Mouse (Mus musculus) intestine, embryonic 15.5 days (tissue): ENCODE data around the gene Ltf. TPM values are rescaled to one million over a fixed set of nuclear protein-coding genes. Genes with fewer than 3 reads are reported as not detected.

ENCODE experiments used
- ATAC-seq: fragments of 200-750 bp; cut with Nextera tagmentation; 2 replicates; pipeline ENCODE4 v1.8.0; 2017; ENCODE audit warnings: moderate TSS enrichment, moderate library complexity
- H3K27ac ChIP-seq: fragments of 300-500 bp; sonication (generic); 2 replicates; pipeline ENCODE4 v1.5.1; 2015; ENCODE audit warnings: mild to moderate bottlenecking, inconsistent platforms
- H3K27me3 ChIP-seq: fragments of 300-500 bp; sonication (generic); replicated peaks from 2 replicates; pipeline ENCODE4 v1.6.1; 2015; ENCODE audit warnings: inconsistent platforms
- H3K36me3 ChIP-seq: fragments of 300-500 bp; sonication (generic); 2 replicates; pipeline ENCODE4 v1.6.1; 2015; ENCODE audit warnings: inconsistent platforms
- H3K4me1 ChIP-seq: fragments of 300-500 bp; sonication (generic); replicated peaks from 2 replicates; pipeline ENCODE4 v1.6.1; 2015; ENCODE audit warnings: inconsistent platforms
- H3K4me2 ChIP-seq: fragments of 300-500 bp; sonication (generic); replicated peaks from 2 replicates; pipeline ENCODE4 v1.6.1; 2015; ENCODE audit warnings: mild to moderate bottlenecking, inconsistent platforms
- H3K4me3 ChIP-seq: fragments of 300-500 bp; sonication (generic); replicated peaks from 2 replicates; pipeline ENCODE4 v1.5.1; 2015; ENCODE audit warnings: inconsistent platforms
- H3K9ac ChIP-seq: fragments of 300-500 bp; sonication (generic); 2 replicates; pipeline ENCODE4 v1.6.1; 2015; ENCODE audit warnings: inconsistent platforms
- H3K9me3 ChIP-seq: fragments of 300-500 bp; sonication (generic); 2 replicates; pipeline ENCODE4 v1.6.1; 2016; ENCODE audit warnings: inconsistent platforms
- WGBS: fragments of 180-500 bp; shearing (Covaris S2); methylation state at CpG from one replicate; pipeline ENCODE4 v1.1.7; 2015; 5-methylcytosine and 5-hydroxymethylcytosine counted together
- polyA plus RNA-seq: library from polyadenylated mRNA; unstranded; fragments of >200 nt; fragmentation: Nextera tagmentation; extraction: Ambion mirVana; gene quantifications from 2 replicates; pipeline ENCODE4 v1.2.1, GENCODE M21; 2015

Gene Ltf
- polyA plus RNA-seq, result 2.2 and 5.1 TPM in 2 replicates

GRCm38 (mm10) chr9:111019022-111019421 is at the start of gene Ltf:
TSS of gene Ltf (plus strand) at chr9:111019271.
- Histone ChIP-seq H3K36me3 (no peaks in the 10 kb centered on the region), H3K4me1 (no peaks in the 10 kb centered on the region; the same call in 1 of the 2 replicates), H3K27me3 (no peaks in the 10 kb centered on the region), H3K4me2 (no peak within 1 kb of the TSS), H3K9ac (no peak within 1 kb of the TSS), H3K4me3 (no peak within 1 kb of the TSS), H3K9me3 (no peaks in the 10 kb centered on the region), H3K27ac (no peak within 1 kb of the TSS)
- ATAC-seq, result peak; percentile 95
- 47% methylated on average over 5 of the region's 5 CpGs for WGBS

GRCm38 (mm10) chr9:110979411-110979810 is 39.7 kb upstream of the Ltf start:
- WGBS, result 89% methylated on average over 10 of the region's 11 CpGs
- H3K36me3 ChIP-seq, result no peaks in the 10 kb centered on the region
- ATAC-seq, result no peak

GRCm38 (mm10) chr9:110982351-110982750 is 36.7 kb upstream of the Ltf start:
- H3K27ac ChIP-seq, result no peak overlapping the region
- H3K9me3 ChIP-seq, result no peaks in the 10 kb centered on the region
- no peak for ATAC-seq

More at GRCm38 (mm10) chr9:110979411-110979810, 39.7 kb upstream of the Ltf start:
- H3K4me2 ChIP-seq, result no peak overlapping the region
- H3K9me3 ChIP-seq, result no peaks in the 10 kb centered on the region
- H3K4me1 ChIP-seq, result no peaks in the 10 kb centered on the region
- no peak overlapping the region for H3K4me3 ChIP-seq
- H3K27ac ChIP-seq, result no peak overlapping the region
- H3K9ac ChIP-seq, result no peak overlapping the region
- no peaks in the 10 kb centered on the region for H3K27me3 ChIP-seq

GRCm38 (mm10) chr9:110984096-110984495 is 35.0 kb upstream of the Ltf start:
- Histone ChIP-seq H3K9ac (no peak overlapping the region), H3K9me3 (no peaks in the 10 kb centered on the region), H3K4me1 (no peaks in the 10 kb centered on the region), H3K27ac (no peak overlapping the region), H3K36me3 (no peaks in the 10 kb centered on the region), H3K27me3 (no peaks in the 10 kb centered on the region), H3K4me3 (no peak overlapping the region), H3K4me2 (no peak overlapping the region)
- no peak for ATAC-seq
- 94% methylated on average over 9 of the region's 9 CpGs for WGBS

More at GRCm38 (mm10) chr9:110982351-110982750, 36.7 kb upstream of the Ltf start:
- H3K9ac ChIP-seq, result no peak overlapping the region
- no peak overlapping the region for H3K4me2 ChIP-seq
- 75% methylated on average over 4 of the region's 4 CpGs for WGBS
- no peaks in the 10 kb centered on the region for H3K27me3 ChIP-seq
- H3K36me3 ChIP-seq, result no peaks in the 10 kb centered on the region
- H3K4me1 ChIP-seq, result no peaks in the 10 kb centered on the region
- H3K4me3 ChIP-seq, result no peak overlapping the region

GRCm38 (mm10) chr9:110985541-110985940 is 33.5 kb upstream of the Ltf start:
- 0 out of 2 replicates have a peak, but pooled peaks cover 3% of the 10 kb centered on the region for H3K4me1 ChIP-seq
- no peaks in the 10 kb centered on the region for H3K27me3 ChIP-seq
- no peak for ATAC-seq
- H3K9me3 ChIP-seq, result no peaks in the 10 kb centered on the region
- H3K27ac ChIP-seq, result no peak overlapping the region
- no peak overlapping the region for H3K4me2 ChIP-seq
- H3K36me3 ChIP-seq, result no peaks in the 10 kb centered on the region
- no peak overlapping the region for H3K9ac ChIP-seq
- no peak overlapping the region for H3K4me3 ChIP-seq
- 94% methylated on average over 5 of the region's 5 CpGs for WGBS

- ATAC-seq, result no peak
- Histone ChIP-seq H3K36me3 (no peaks in the 10 kb centered on the region), H3K27me3 (no peaks in the 10 kb centered on the region), H3K27ac (no peak overlapping the region), H3K4me2 (no peak overlapping the region), H3K9me3 (no peaks in the 10 kb centered on the region), H3K4me3 (no peak overlapping the region), H3K9ac (no peak overlapping the region), H3K4me1 (0 out of 2 replicates have a peak, but pooled peaks cover 3% of the 10 kb centered on the region)
- WGBS, result 88% methylated on average over 8 of the region's 8 CpGs
Observed at GRCm38 (mm10) chr9:110985951-110986350, 33.1 kb upstream of the Ltf start.

GRCm38 (mm10) chr9:110987331-110987730 is 31.7 kb upstream of the Ltf start:
- Histone ChIP-seq H3K4me2 (no peak overlapping the region), H3K36me3 (no peaks in the 10 kb centered on the region), H3K9ac (no peak overlapping the region), H3K9me3 (no peaks in the 10 kb centered on the region), H3K4me1 (peaks cover 3% of the 10 kb centered on the region; the same call in 1 of the 2 replicates), H3K4me3 (no peak overlapping the region), H3K27me3 (no peaks in the 10 kb centered on the region), H3K27ac (no peak overlapping the region)
- ATAC-seq, result no peak
- 65% methylated on average over 4 of the region's 4 CpGs for WGBS

- Histone ChIP-seq H3K4me2 (no peak overlapping the region), H3K27ac (no peak overlapping the region), H3K9ac (no peak overlapping the region), H3K36me3 (no peaks in the 10 kb centered on the region), H3K9me3 (no peaks in the 10 kb centered on the region), H3K4me3 (no peak overlapping the region), H3K27me3 (no peaks in the 10 kb centered on the region), H3K4me1 (peaks cover 3% of the 10 kb centered on the region; the same call in 1 of the 2 replicates)
- ATAC-seq, result no peak
- WGBS, result 67% methylated on average over 3 of the region's 3 CpGs
Observed at GRCm38 (mm10) chr9:110988078-110988477, 31.0 kb upstream of the Ltf start.

GRCm38 (mm10) chr9:110989141-110989540 is 29.9 kb upstream of the Ltf start:
- Histone ChIP-seq H3K4me1 (peaks cover 3% of the 10 kb centered on the region; the same call in 1 of the 2 replicates), H3K36me3 (no peaks in the 10 kb centered on the region), H3K27ac (no peak overlapping the region), H3K4me3 (no peak overlapping the region), H3K9ac (no peak overlapping the region), H3K27me3 (no peaks in the 10 kb centered on the region), H3K9me3 (no peaks in the 10 kb centered on the region), H3K4me2 (no peak overlapping the region)
- no peak for ATAC-seq
- WGBS, result 53% methylated on average over 4 of the region's 4 CpGs

GRCm38 (mm10) chr9:110989543-110989942 is 29.5 kb upstream of the Ltf start:
- Histone ChIP-seq H3K36me3 (no peaks in the 10 kb centered on the region), H3K4me1 (peaks cover 3% of the 10 kb centered on the region; the same call in 1 of the 2 replicates), H3K9ac (no peak overlapping the region), H3K4me3 (no peak overlapping the region), H3K27ac (no peak overlapping the region), H3K27me3 (no peaks in the 10 kb centered on the region), H3K9me3 (no peaks in the 10 kb centered on the region), H3K4me2 (no peak overlapping the region)
- ATAC-seq, result no peak
- 98% methylated on average over 2 of the region's 2 CpGs for WGBS

- no peaks in the 10 kb centered on the region for H3K9me3 ChIP-seq
- H3K36me3 ChIP-seq, result no peaks in the 10 kb centered on the region
- no peak within 1 kb of the TSS for H3K4me3 ChIP-seq
- no peak for ATAC-seq
- H3K9ac ChIP-seq, result no peak within 1 kb of the TSS
- WGBS, result 37% methylated on average over 6 of the region's 6 CpGs
- H3K27ac ChIP-seq, result no peak within 1 kb of the TSS
- H3K4me2 ChIP-seq, result no peak within 1 kb of the TSS
- no peaks in the 10 kb centered on the region for H3K27me3 ChIP-seq
- peaks cover 3% of the 10 kb centered on the region; the same call in 1 of the 2 replicates for H3K4me1 ChIP-seq
Observed at GRCm38 (mm10) chr9:110990204-110990603, 28.9 kb upstream of the Ltf start, which contains the start of gene Rtp3. TSS of gene Rtp3 (minus strand) at chr9:110990583.

GRCm38 (mm10) chr9:110993281-110993709 is 25.8 kb upstream of the Ltf start:
- H3K36me3 ChIP-seq, result no peaks in the 10 kb centered on the region
- H3K4me1 ChIP-seq, result peaks cover 3% of the 10 kb centered on the region; the same call in 1 of the 2 replicates
- H3K9ac ChIP-seq, result no peak overlapping the region
- H3K9me3 ChIP-seq, result no peaks in the 10 kb centered on the region
- no peak overlapping the region for H3K4me2 ChIP-seq
- peak overlapping the region; percentile 6; the same call in 1 of the 2 replicates for H3K27ac ChIP-seq
- H3K27me3 ChIP-seq, result no peaks in the 10 kb centered on the region
- no peak overlapping the region for H3K4me3 ChIP-seq
- 19% methylated on average over 3 of the region's 3 CpGs for WGBS
- peak; percentile 61 for ATAC-seq

GRCm38 (mm10) chr9:110994716-110995172 is 24.3 kb upstream of the Ltf start:
- Histone ChIP-seq H3K4me2 (peak overlapping the region; percentile 59), H3K27ac (0 out of 2 replicates have a peak overlapping the region, but pooled peaks have one; percentile 56), H3K4me1 (peaks cover 4% of the 10 kb centered on the region; the same call in 1 of the 2 replicates), H3K27me3 (no peaks in the 10 kb centered on the region), H3K9me3 (no peaks in the 10 kb centered on the region), H3K36me3 (no peaks in the 10 kb centered on the region), H3K4me3 (peak overlapping the region; percentile 42), H3K9ac (0 out of 2 replicates have a peak overlapping the region, but pooled peaks have one; percentile 38)
- peak; percentile 90 for ATAC-seq
- WGBS, result 6% methylated on average over 13 of the region's 13 CpGs
